Mouse (Mus musculus) cerebellum, postnatal 10 days (tissue): Measurements from ENCODE around the gene Vmn2r11.
"Not testable (repeated sequence)": the region's sequence is repeated elsewhere in the genome, so short reads cannot be mapped to it uniquely, and the experiment has no call there.

Experiments
- DNase-seq, 2 experiments: peaks; one replicate each; pipeline ENCODE4 v3.0.0; 2021; ENCODE audit warnings: mixed read lengths in 2 of 2

The Vmn2r11 gene

GRCm38 (mm10) chr5:109059469-109059868 is at the start of gene Vmn2r11:
Vmn2r11 (minus strand) TSS chr5:109059569.
- not testable (repeated sequence) for DNase-seq

GRCm38 (mm10) chr5:109097850-109098249 is 38.5 kb upstream of the Vmn2r11 start, which contains the start of gene Vmn2r12:
Vmn2r12 (minus strand) TSS chr5:109097950.
- not testable (repeated sequence) for DNase-seq

GRCm38 (mm10) chr5:109096482-109096881 is 37.1 kb upstream of the Vmn2r11 start:
- not testable (repeated sequence) for DNase-seq

- not testable (repeated sequence) for DNase-seq
Measured at GRCm38 (mm10) chr5:109072016-109072415, 12.6 kb upstream of the Vmn2r11 start.

GRCm38 (mm10) chr5:109055286-109055685 is 4.1 kb downstream of the Vmn2r11 start:
- DNase-seq: no peak

GRCm38 (mm10) chr5:109032591-109032990 is 26.8 kb downstream of the Vmn2r11 start:
- peak; percentile 0 for DNase-seq

- DNase-seq: not testable (repeated sequence)
Measured at GRCm38 (mm10) chr5:109006427-109006826, 52.9 kb downstream of the Vmn2r11 start, which contains the start of gene Vmn2r10. Vmn2r10 (minus strand) TSS chr5:109006527.
